Mouse (Mus musculus) bone marrow macrophage, adult 2 months (primary cell): ENCODE measurements at regions not wholly inside any gene's neighbourhood (a gene's known extent, or its start where the extent isn't known, plus 50 kb on each side); places are given as distances from the start of the nearest gene placed in this dataset.

Experiments
- CTCF ChIP-seq: IDR thresholded peaks from 2 replicates; pipeline ENCODE4 v1.5.1; 2012; ENCODE audit warnings: low read depth, mild to moderate bottlenecking, low read length, moderate library complexity
- POLR2A ChIP-seq: IDR thresholded peaks from 2 replicates; pipeline ENCODE4 v1.6.1; 2012; ENCODE audit warnings: mild to moderate bottlenecking, low read depth, low read length, borderline replicate concordance

- TF ChIP-seq CTCF: no peak
- TF ChIP-seq POLR2A: no peak
Observed at GRCm38 (mm10) chr12:118781978-118782377, 64.2 kb upstream of the Sp8 start.
